Mouse (Mus musculus) bone marrow macrophage, adult 2 months (primary cell): ENCODE results near the gene Prm1. TPM values are rescaled to one million over a fixed set of nuclear protein-coding genes. Genes with fewer than 3 reads are reported as not detected.
"Not testable (repeated sequence)": the region's sequence is repeated elsewhere in the genome, so short reads cannot be mapped to it uniquely, and the experiment has no call there.

Experiments
- H3K27ac ChIP-seq: 2 replicates; pipeline ENCODE4 v1.5.1; 2012; ENCODE audit warnings: low read depth, low read length; ENCODE audit not compliant: insufficient read depth
- H3K4me1 ChIP-seq: 2 replicates; pipeline ENCODE4 v1.6.1; 2012; ENCODE audit warnings: low read length; ENCODE audit not compliant: control insufficient read depth, insufficient read depth
- H3K4me3 ChIP-seq: 2 replicates; pipeline ENCODE4 v1.5.1; 2012; ENCODE audit warnings: mild to moderate bottlenecking, low read length, moderate library complexity; ENCODE audit not compliant: insufficient read depth
- CTCF ChIP-seq: IDR thresholded peaks from 2 replicates; pipeline ENCODE4 v1.5.1; 2012; ENCODE audit warnings: low read depth, mild to moderate bottlenecking, low read length, moderate library complexity
- POLR2A ChIP-seq: IDR thresholded peaks from 2 replicates; pipeline ENCODE4 v1.6.1; 2012; ENCODE audit warnings: mild to moderate bottlenecking, low read depth, low read length, borderline replicate concordance
- polyA plus RNA-seq: library from polyadenylated mRNA; stranded (reverse); fragments of >200 nt; gene quantifications from 2 replicates; pipeline ENCODE4 v1.2.4, GENCODE M21; 2012; ENCODE audit not compliant: missing spikeins, insufficient read depth, insufficient read length

Gene Prm1
- polyA plus RNA-seq, 1 experiment = not detected

DNA sequence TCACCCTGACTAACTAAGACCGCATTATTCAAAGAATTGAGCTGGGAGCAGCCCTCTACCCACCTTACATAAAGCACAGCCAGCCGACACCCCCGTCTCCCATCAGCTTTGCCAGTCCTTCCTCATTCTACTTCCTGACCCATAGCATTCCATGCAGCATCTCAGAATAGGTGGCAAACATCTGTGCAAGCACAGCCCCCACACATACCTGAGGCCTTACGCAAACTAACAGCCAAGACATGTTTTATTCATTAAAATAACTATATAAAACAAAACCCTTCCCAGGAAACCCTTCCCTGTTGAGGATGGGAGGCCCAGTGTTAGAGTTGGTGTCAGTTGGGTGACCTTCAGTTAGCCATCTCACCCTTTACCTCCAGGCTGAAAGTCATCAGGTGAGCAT lies 20.2 kb upstream of the Prm1 start:
- H3K27ac ChIP-seq = no peak overlapping the region
- H3K4me1 ChIP-seq = no peaks in the 10 kb centered on the region
- TF ChIP-seq CTCF (no peak), POLR2A (no peak)
- H3K4me3 ChIP-seq = no peak overlapping the region

DNA sequence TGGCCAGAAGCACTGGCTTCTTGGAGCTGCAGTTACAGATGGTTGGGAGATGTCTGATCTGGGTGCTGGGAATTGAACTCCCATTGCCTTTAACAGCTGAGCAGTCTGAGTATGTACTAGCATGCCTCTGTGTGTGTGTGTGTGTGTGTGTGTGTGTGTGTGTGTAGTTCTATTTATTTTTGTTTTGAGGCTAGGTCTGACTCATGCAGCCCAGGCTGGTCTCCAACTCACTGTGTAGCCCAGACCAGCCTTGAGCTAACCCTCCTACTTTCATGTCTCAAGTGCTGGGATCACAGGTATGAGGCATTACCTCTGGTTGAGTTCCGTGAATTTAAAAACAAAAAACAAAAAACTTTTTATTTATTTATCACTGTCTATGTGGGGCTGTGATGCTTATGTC lies 18.9 kb upstream of the Prm1 start:
- no peak for TF ChIP-seq POLR2A
- TF ChIP-seq CTCF = no peak
- Histone ChIP-seq H3K4me1 (no peaks in the 10 kb centered on the region), H3K27ac (no peak overlapping the region), H3K4me3 (no peak overlapping the region)

DNA sequence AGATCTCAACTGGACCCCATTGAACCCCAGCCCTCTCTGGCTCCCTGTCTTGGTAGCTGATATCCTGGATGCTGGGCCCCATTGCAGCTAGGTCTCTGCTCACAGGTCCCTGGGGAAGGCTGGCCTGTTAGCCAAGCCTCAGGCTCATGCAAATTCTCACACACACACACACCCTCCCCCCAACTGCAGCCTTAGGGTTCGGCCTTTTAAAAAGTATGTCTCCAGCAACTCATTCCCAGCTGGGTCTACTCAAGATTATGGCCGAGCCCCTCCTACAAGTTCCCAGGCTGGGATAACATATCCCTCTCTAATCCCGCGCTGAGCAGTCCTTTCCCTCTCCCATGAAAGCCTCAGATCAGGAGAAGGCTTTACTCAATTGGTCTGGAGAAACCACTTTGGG lies 15.7 kb upstream of the Prm1 start:
- Histone ChIP-seq H3K27ac (no peak overlapping the region), H3K4me1 (no peaks in the 10 kb centered on the region), H3K4me3 (no peak overlapping the region)
- TF ChIP-seq POLR2A = no peak
- TF ChIP-seq CTCF = no peak

DNA sequence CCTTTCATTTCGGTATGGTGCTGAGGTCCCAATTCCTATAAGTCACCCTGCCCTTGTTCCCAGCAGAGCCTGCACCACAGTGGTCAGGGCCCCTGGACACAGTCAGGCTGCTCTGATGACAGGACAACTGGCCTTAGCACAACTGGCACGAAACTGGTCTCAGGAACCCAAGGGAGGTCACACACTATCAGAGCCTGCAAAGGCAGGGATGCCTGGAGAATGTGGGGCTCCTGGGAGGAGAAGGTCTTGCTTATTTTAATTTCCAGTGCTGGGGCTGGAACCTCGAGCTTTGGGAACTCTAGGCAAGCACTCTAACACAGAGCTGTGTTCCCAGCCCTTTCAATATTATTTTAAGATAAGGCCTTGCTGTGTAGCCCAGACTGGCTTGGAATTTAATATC lies 14.3 kb upstream of the Prm1 start:
- H3K27ac ChIP-seq = no peak overlapping the region
- TF ChIP-seq CTCF (no peak), POLR2A (no peak)
- no peak overlapping the region for H3K4me3 ChIP-seq
- no peaks in the 10 kb centered on the region for H3K4me1 ChIP-seq

GRCm38 (mm10) chr16:10818579-10819135 lies 13.0 kb upstream of the Prm1 start:
- no peaks in the 10 kb centered on the region for H3K4me1 ChIP-seq
- H3K4me3 ChIP-seq = no peak overlapping the region
- TF ChIP-seq CTCF = no peak
- TF ChIP-seq POLR2A = no peak
- no peak overlapping the region for H3K27ac ChIP-seq

DNA sequence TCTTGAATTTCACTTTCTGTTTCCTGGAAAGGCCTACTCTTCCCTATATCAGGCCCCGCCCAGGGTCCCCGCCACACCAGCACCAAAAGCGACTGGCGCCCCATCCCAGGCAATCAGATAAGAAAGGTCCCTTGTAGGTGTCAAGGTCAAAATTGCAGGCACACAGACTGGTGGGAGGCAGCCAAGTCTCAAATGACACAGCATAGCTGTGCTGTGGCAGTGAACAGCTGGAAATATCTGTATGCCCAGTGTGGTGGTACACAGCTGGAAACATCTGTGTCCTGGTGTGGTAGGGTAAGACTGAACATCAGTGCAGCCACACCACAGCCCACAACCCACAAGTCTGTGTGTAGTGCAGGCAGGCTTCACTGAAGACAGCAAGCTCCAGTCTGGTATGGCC lies 9.2 kb upstream of the Prm1 start:
- H3K27ac ChIP-seq = no peak overlapping the region
- no peak for TF ChIP-seq POLR2A
- no peak for TF ChIP-seq CTCF
- H3K4me1 ChIP-seq = no peaks in the 10 kb centered on the region
- no peak overlapping the region for H3K4me3 ChIP-seq

- TF ChIP-seq CTCF = no peak
- Histone ChIP-seq H3K4me3 (no peak overlapping the region), H3K27ac (no peak overlapping the region), H3K4me1 (no peaks in the 10 kb centered on the region)
Measured at GRCm38 (mm10) chr16:10813726-10814125, 8.1 kb upstream of the Prm1 start.

DNA sequence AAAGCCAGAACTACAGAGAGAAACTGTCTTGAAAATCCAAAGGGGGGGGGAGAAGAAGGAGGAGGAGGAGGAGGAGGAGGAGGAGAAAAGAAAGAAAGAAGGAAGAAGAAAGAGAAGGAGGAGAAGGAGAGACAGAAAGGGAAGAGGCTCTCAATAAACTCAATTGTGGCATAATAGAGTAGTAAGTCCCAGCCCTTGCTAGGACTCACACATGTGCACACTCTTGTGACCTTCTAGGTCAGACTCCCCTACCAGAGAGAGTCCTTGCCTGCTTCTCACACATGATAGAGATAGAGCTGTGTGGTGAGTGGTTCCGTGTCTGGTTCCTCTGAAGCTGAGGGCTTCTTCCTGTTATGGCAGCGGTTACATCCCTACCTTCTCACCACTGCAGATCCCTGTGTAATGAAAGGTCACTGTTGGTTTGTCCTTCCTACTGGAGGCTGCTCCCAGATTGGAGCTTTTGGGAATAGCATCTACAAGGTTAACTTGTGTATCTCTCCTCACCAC lies 7.3 kb upstream of the Prm1 start, which contains the start of gene Gm11172:
Gene Gm11172, plus strand, starts transcription at position 51 of the 507 bp plus-strand sequence.
- TF ChIP-seq POLR2A (no peak), CTCF (no peak)
- no peaks in the 10 kb centered on the region for H3K4me1 ChIP-seq
- no peak within 1 kb of the TSS for H3K4me3 ChIP-seq
- H3K27ac ChIP-seq = no peak within 1 kb of the TSS

DNA sequence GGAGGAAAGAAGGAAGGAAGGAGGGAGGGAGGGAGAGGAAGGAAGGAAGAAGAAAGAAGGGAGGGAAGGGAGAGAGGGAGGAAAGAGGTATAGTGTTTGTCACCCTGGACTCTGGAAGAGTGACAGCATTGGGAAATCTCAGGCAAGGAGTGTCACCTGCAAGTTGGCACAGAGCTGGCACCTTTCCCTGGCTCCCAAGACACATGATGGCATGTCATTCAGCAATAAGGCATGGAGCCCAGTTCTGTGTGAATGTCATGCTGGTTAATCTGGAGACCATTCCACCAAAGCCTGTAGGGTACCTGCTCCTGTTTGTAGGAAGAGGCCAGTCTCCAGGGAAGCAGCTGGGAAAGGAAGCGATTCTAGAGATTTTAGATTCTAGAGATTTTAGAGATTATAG lies 4.7 kb upstream of the Prm1 start:
- Histone ChIP-seq H3K4me1 (no peaks in the 10 kb centered on the region), H3K4me3 (no peak overlapping the region)

DNA sequence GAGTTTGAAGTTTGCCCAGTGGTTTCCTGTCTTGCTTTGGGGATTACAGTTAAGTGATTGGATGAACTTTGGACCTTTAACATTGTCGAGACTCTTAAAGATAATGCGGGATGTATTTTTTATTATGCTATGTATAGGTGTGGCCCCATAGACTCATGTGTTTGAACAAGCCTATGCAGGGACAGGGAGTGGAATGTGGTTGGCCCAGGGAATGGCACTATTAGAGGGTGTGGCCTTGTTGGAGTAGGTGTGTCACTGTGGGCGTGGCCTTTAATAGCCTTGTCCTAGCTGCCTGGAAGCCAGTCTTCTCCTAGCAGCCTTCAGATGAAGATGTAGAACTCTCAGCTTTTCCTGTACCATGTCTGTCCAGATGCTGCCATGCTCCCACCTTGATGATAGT lies 3.2 kb downstream of the Prm1 start:
- not testable (repeated sequence) for H3K4me3 ChIP-seq, H3K27ac ChIP-seq, H3K4me1 ChIP-seq

More for the DNA sequence above, 4.7 kb upstream of the Prm1 start:
- H3K27ac ChIP-seq = no peak overlapping the region
- TF ChIP-seq CTCF (no peak), POLR2A (no peak)

GRCm38 (mm10) chr16:10796034-10796433 lies 9.6 kb downstream of the Prm1 start, which contains the start of gene Prm2:
Gene Prm2 (minus strand): TSS chr16:10796134.
- H3K27ac ChIP-seq = no peak within 1 kb of the TSS
- H3K4me3 ChIP-seq = no peak within 1 kb of the TSS
- no peak for TF ChIP-seq POLR2A
- TF ChIP-seq CTCF = no peak
- no peaks in the 10 kb centered on the region for H3K4me1 ChIP-seq
